Mouse (Mus musculus) hindbrain, embryonic 15.5 days (tissue): ENCODE data around the gene Zfp558. TPM values are rescaled to one million over a fixed set of nuclear protein-coding genes. Genes with fewer than 3 reads are reported as not detected.
"Not testable (repeated sequence)": the region's sequence is repeated elsewhere in the genome, so short reads cannot be mapped to it uniquely, and the experiment has no call there.

Experiments used
- ATAC-seq: fragments of 200-750 bp; cut with Nextera tagmentation; 2 replicates; pipeline ENCODE4 v1.8.0; 2017; ENCODE audit warnings: low read depth, moderate number of reproducible peaks, moderate TSS enrichment; ENCODE audit not compliant: low FRiP score
- H3K27ac ChIP-seq: fragments of 300-500 bp; sonication (generic); replicated peaks from 2 replicates; pipeline ENCODE4 v1.5.1; 2015; ENCODE audit warnings: mild to moderate bottlenecking, inconsistent platforms
- H3K27me3 ChIP-seq: fragments of 300-500 bp; sonication (generic); 2 replicates; pipeline ENCODE4 v1.6.1; 2015; ENCODE audit warnings: control low read depth, inconsistent platforms
- H3K36me3 ChIP-seq: fragments of 300-500 bp; sonication (generic); 2 replicates; pipeline ENCODE4 v1.6.1; 2015; ENCODE audit warnings: control low read depth, inconsistent platforms
- H3K4me1 ChIP-seq: fragments of 300-500 bp; sonication (generic); replicated peaks from 2 replicates; pipeline ENCODE4 v1.6.1; 2015; ENCODE audit warnings: control low read depth, inconsistent platforms
- H3K4me2 ChIP-seq: fragments of 300-500 bp; sonication (generic); 2 replicates; pipeline ENCODE4 v1.6.1; 2015; ENCODE audit warnings: moderate library complexity, mild to moderate bottlenecking, inconsistent platforms
- H3K4me3 ChIP-seq: fragments of 300-500 bp; sonication (generic); 2 replicates; pipeline ENCODE4 v1.5.1; 2015; ENCODE audit warnings: mild to moderate bottlenecking, inconsistent platforms
- H3K9ac ChIP-seq: fragments of 300-500 bp; sonication (generic); 2 replicates; pipeline ENCODE4 v1.6.1; 2015; ENCODE audit warnings: inconsistent platforms
- H3K9me3 ChIP-seq: fragments of 300-500 bp; sonication (generic); 2 replicates; pipeline ENCODE4 v1.6.1; 2016; ENCODE audit warnings: control low read depth, inconsistent platforms
- WGBS: fragments of 180-500 bp; shearing (Covaris S2); methylation state at CpG from one replicate; pipeline ENCODE4 v1.1.7; 2015; 5-methylcytosine and 5-hydroxymethylcytosine counted together
- microRNA-seq: library from miRNA; unstranded; fragments of <30 nt; microRNA quantifications from one replicate; pipeline ENCODE4, GENCODE M21; 2016
- polyA plus RNA-seq: library from polyadenylated mRNA; unstranded; fragments of >200 nt; fragmentation: Nextera tagmentation; extraction: Ambion mirVana; gene quantifications from 2 replicates; pipeline ENCODE4 v1.2.1, GENCODE M21; 2015

The Zfp558 gene
- polyA plus RNA-seq, result 30.0 and 39.0 TPM in 2 replicates

GRCm38 (mm10) chr9:18478168-18478567 lies at the start of gene Zfp558, which contains the start of gene Mbd3l1:
Gene Zfp558 (minus strand): TSS chr9:18478268.
Gene Mbd3l1 (plus strand): TSS chr9:18478359.
- Histone ChIP-seq H3K27ac (no peak within 1 kb of the TSS), H3K27me3 (no peaks in the 10 kb centered on the region; the same call in 1 of the 2 replicates), H3K36me3 (no peaks in the 10 kb centered on the region), H3K9me3 (no peaks in the 10 kb centered on the region), H3K9ac (no peak within 1 kb of the TSS), H3K4me3 (no peak within 1 kb of the TSS), H3K4me1 (no peaks in the 10 kb centered on the region), H3K4me2 (no peak within 1 kb of the TSS)
- 82% methylated on average over 3 of the region's 3 CpGs for WGBS
- ATAC-seq, result no peak

GRCm38 (mm10) chr9:18508098-18508497 lies 30.0 kb upstream of the Zfp558 start:
- Histone ChIP-seq H3K27ac (no peak overlapping the region), H3K4me3 (no peak overlapping the region), H3K36me3 (no peaks in the 10 kb centered on the region), H3K4me2 (no peak overlapping the region), H3K4me1 (no peaks in the 10 kb centered on the region), H3K9me3 (no peaks in the 10 kb centered on the region), H3K9ac (no peak overlapping the region), H3K27me3 (no peaks in the 10 kb centered on the region)
- ATAC-seq, result peak; percentile 59
- 50% methylated on average over 2 of the region's 2 CpGs for WGBS

- H3K9ac ChIP-seq, result peak overlapping the region; percentile 73
- peak overlapping the region; percentile 93 for H3K27ac ChIP-seq
- peak overlapping the region; percentile 59 for H3K4me2 ChIP-seq
- ATAC-seq, result peak; percentile 99
- peaks cover 12% of the 10 kb centered on the region for H3K36me3 ChIP-seq
- peak overlapping the region; percentile 71 for H3K4me3 ChIP-seq
- peaks cover 9% of the 10 kb centered on the region; the same call in 1 of the 2 replicates for H3K4me1 ChIP-seq
- H3K9me3 ChIP-seq, result no peaks in the 10 kb centered on the region
- no peaks in the 10 kb centered on the region; the same call in 1 of the 2 replicates for H3K27me3 ChIP-seq
- 4% methylated on average over 39 of the region's 39 CpGs for WGBS
Measured at GRCm38 (mm10) chr9:18473324-18474128, 4.5 kb downstream of the Zfp558 start.

- ATAC-seq, result no peak
- Histone ChIP-seq H3K4me3 (no peak overlapping the region), H3K4me2 (no peak overlapping the region), H3K9me3 (no peaks in the 10 kb centered on the region), H3K27me3 (no peaks in the 10 kb centered on the region), H3K27ac (no peak overlapping the region), H3K9ac (no peak overlapping the region), H3K36me3 (peaks cover 59% of the 10 kb centered on the region), H3K4me1 (peaks cover 9% of the 10 kb centered on the region; the same call in 1 of the 2 replicates)
- WGBS, result 92% methylated on average over 3 of the region's 3 CpGs
Measured at GRCm38 (mm10) chr9:18468005-18468404, 10.1 kb downstream of the Zfp558 start.

GRCm38 (mm10) chr9:18467350-18467749 lies 10.7 kb downstream of the Zfp558 start:
- ATAC-seq, result no peak
- H3K9ac ChIP-seq, result no peak overlapping the region
- 32% methylated on average over 3 of the region's 3 CpGs for WGBS
- H3K27me3 ChIP-seq, result no peaks in the 10 kb centered on the region
- no peak overlapping the region for H3K27ac ChIP-seq
- peaks cover 59% of the 10 kb centered on the region for H3K36me3 ChIP-seq
- H3K4me2 ChIP-seq, result no peak overlapping the region
- no peak overlapping the region for H3K4me3 ChIP-seq
- no peaks in the 10 kb centered on the region for H3K9me3 ChIP-seq
- H3K4me1 ChIP-seq, result peaks cover 9% of the 10 kb centered on the region; the same call in 1 of the 2 replicates

GRCm38 (mm10) chr9:18456520-18456919 lies 21.5 kb downstream of the Zfp558 start:
- H3K27me3 ChIP-seq, result no peaks in the 10 kb centered on the region
- H3K27ac ChIP-seq, result no peak overlapping the region
- H3K4me3 ChIP-seq, result no peak overlapping the region
- 84% methylated on average over 4 of the region's 4 CpGs for WGBS
- no peak for ATAC-seq
- H3K9me3 ChIP-seq, result no peaks in the 10 kb centered on the region; the same call in 1 of the 2 replicates
- H3K4me2 ChIP-seq, result no peak overlapping the region
- H3K36me3 ChIP-seq, result peaks cover 67% of the 10 kb centered on the region
- H3K4me1 ChIP-seq, result no peaks in the 10 kb centered on the region
- no peak overlapping the region for H3K9ac ChIP-seq

- Histone ChIP-seq H3K4me2 (no peak overlapping the region), H3K4me1 (no peaks in the 10 kb centered on the region), H3K4me3 (no peak overlapping the region), H3K27me3 (no peaks in the 10 kb centered on the region), H3K27ac (no peak overlapping the region), H3K9ac (no peak overlapping the region), H3K9me3 (no peaks in the 10 kb centered on the region), H3K36me3 (no peaks in the 10 kb centered on the region)
- ATAC-seq, result 0 out of 2 replicates have a peak, but pooled peaks have one; percentile 61
- 80% methylated on average over 10 of the region's 10 CpGs for WGBS
Measured at GRCm38 (mm10) chr9:18431687-18432086, 46.4 kb downstream of the Zfp558 start.

- H3K4me2 ChIP-seq, result no peak within 1 kb of the TSS
- H3K9ac ChIP-seq, result no peak within 1 kb of the TSS
- no peak for ATAC-seq
- H3K4me3 ChIP-seq, result no peak within 1 kb of the TSS
- H3K36me3 ChIP-seq, result no peaks in the 10 kb centered on the region
- no peaks in the 10 kb centered on the region for H3K27me3 ChIP-seq
- H3K4me1 ChIP-seq, result no peaks in the 10 kb centered on the region
- H3K9me3 ChIP-seq, result no peaks in the 10 kb centered on the region
- no peak within 1 kb of the TSS for H3K27ac ChIP-seq
Measured at GRCm38 (mm10) chr9:18430354-18430753, 47.7 kb downstream of the Zfp558 start, which contains the start of gene Mbd3l2. Gene Mbd3l2 (plus strand): TSS chr9:18430654.

- not testable (repeated sequence) for H3K36me3 ChIP-seq, ATAC-seq, H3K4me1 ChIP-seq, H3K9ac ChIP-seq, H3K4me3 ChIP-seq, H3K9me3 ChIP-seq, H3K27ac ChIP-seq, H3K4me2 ChIP-seq, H3K27me3 ChIP-seq
- WGBS, result 91% methylated on average over 4 of the region's 4 CpGs
Measured at GRCm38 (mm10) chr9:18412371-18412770, 65.7 kb downstream of the Zfp558 start.

Small RNA genes within 50 kb of the gene (microRNA-seq; reads per million reads assigned to microRNA genes)
- gene Gm22854, result not detected

Other genes with a start within 250 kb of the Zfp558 start
- gene Chordc1, start 186.1 kb downstream of the Zfp558 start, polyA plus RNA-seq, result 122 and 130 TPM in 2 replicates
- gene Naalad2, start 75.3 kb downstream of the Zfp558 start, polyA plus RNA-seq, result 1.7 and 2.2 TPM in 2 replicates
- not detected in 2 replicates for gene Ubtfl1, start 73.8 kb downstream of the Zfp558 start, polyA plus RNA-seq
- 0.12 TPM in 1 of 2 replicates, not detected in the other for gene Mbd3l2, start 47.6 kb downstream of the Zfp558 start, polyA plus RNA-seq
- not detected in 2 replicates for gene Mbd3l1, start 91 bp upstream of the Zfp558 start, polyA plus RNA-seq
- not detected in 2 replicates for gene Muc16, start 196.3 kb upstream of the Zfp558 start, polyA plus RNA-seq